Mouse (Mus musculus) layer of hippocampus, adult 2 months (tissue): ENCODE measurements at regions not wholly inside any gene's neighbourhood (a gene's known extent, or its start where the extent isn't known, plus 50 kb on each side); places are given as distances from the start of the nearest gene placed in this dataset.

Experiments used
- DNase-seq, 2 experiments: peaks; one replicate each; pipeline ENCODE4 v3.0.0; 2022; ENCODE audit warnings: low spot score in 2 of 2
- H3K27ac ChIP-seq: fragments of 200-600 bp; 2 replicates; pipeline ENCODE4 v1.8.1; 2022
- H3K4me3 ChIP-seq: fragments of 200-600 bp; 2 replicates; pipeline ENCODE4 v1.8.1; 2022; ENCODE audit warnings: mild to moderate bottlenecking
- CTCF ChIP-seq: fragments of 200-600 bp; conservative IDR thresholded peaks from 2 replicates; pipeline ENCODE4 v1.8.1; 2022; ENCODE audit warnings: antibody characterized with exemption, mild to moderate bottlenecking, moderate library complexity

DNA sequence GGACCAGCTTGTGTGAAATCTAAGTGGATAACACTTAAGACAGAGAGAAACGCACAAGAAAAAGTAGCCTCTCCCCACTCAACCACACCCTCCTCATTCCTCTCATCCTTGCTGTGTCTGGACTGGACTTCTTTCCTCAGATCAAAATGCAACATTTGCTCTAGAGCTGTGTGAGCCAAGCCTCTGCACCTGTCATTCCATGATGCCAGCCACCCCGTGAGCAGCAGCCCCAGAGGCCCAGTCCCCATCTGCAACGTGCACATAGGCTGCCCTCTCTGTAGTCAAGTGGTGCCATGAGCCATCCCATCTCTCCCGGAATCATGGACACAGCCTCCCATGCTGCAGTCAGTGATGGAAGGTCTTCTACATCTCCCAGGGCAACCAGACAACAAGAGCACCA is 55.1 kb upstream of the Gpc1 start:
- DNase-seq = no peak
- no peak overlapping the region for H3K27ac ChIP-seq
- TF ChIP-seq CTCF = no peak
- H3K4me3 ChIP-seq = no peak overlapping the region

DNA sequence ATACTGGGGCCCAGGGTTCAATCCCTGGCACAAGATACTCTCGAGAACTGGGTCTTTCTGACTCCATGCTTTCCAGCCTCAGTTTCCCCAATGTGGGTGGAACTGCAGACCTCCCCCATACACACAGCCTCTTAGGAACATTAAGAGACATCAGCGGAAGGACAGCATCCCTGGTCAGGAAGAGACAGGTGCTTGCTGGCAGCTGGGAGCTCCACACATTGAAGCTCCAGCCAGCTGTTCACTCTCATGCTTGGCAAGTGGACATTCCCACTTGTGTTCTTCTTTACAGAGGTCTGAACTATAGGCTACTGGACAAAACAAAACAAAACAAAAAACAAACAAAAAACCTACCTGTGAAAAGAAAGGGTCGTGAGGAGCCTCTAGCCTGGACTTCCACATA is 55.5 kb upstream of the Gpc1 start:
- no peak overlapping the region for H3K27ac ChIP-seq
- no peak for DNase-seq
- no peak overlapping the region for H3K4me3 ChIP-seq
- TF ChIP-seq CTCF = no peak

GRCm38 (mm10) chr1:92774743-92775692 is 56.4 kb upstream of the Gpc1 start:
- no peak for TF ChIP-seq CTCF
- no peak for DNase-seq
- Histone ChIP-seq H3K27ac (no peak overlapping the region), H3K4me3 (no peak overlapping the region)

DNA sequence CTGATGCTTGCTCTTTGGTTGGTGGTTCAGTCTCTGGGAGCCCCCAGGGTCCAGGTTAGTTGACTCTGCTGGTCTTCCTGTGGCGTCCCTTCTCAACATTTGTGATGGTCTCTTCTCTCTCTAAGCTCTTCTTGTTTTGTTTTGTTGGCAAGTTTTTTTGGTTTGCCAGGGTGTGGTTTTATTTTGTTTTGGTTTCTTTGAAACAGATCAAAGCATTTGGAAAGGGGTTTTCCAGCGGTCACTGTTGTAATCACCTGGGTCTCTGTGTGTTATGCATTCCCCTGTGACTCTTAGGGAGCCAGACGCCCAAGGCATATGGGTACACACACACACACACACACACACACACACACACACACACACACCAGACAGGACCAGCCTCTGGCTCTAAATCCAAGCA is 57.4 kb upstream of the Gpc1 start:
- DNase-seq = no peak
- TF ChIP-seq CTCF = no peak
- Histone ChIP-seq H3K27ac (no peak overlapping the region), H3K4me3 (no peak overlapping the region)

DNA sequence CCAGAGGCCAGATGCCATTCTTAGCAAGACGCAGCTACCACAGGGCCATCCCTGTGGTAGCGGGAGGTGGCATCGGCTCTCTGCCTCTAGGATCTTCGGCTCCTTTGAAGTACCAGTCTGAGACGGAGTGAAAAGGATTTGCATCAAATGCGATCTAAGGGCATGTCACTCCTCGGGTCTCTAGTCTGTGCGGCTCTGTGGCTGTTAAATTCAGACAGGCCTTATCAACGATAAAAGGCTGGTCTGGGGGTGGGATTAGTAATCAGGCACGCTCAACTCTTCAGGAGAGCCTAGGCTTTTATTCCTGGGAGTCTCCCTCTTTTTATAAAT is 58.7 kb upstream of the Gpc1 start:
- H3K4me3 ChIP-seq = no peak overlapping the region
- TF ChIP-seq CTCF = no peak
- no peak for DNase-seq
- H3K27ac ChIP-seq = no peak overlapping the region

DNA sequence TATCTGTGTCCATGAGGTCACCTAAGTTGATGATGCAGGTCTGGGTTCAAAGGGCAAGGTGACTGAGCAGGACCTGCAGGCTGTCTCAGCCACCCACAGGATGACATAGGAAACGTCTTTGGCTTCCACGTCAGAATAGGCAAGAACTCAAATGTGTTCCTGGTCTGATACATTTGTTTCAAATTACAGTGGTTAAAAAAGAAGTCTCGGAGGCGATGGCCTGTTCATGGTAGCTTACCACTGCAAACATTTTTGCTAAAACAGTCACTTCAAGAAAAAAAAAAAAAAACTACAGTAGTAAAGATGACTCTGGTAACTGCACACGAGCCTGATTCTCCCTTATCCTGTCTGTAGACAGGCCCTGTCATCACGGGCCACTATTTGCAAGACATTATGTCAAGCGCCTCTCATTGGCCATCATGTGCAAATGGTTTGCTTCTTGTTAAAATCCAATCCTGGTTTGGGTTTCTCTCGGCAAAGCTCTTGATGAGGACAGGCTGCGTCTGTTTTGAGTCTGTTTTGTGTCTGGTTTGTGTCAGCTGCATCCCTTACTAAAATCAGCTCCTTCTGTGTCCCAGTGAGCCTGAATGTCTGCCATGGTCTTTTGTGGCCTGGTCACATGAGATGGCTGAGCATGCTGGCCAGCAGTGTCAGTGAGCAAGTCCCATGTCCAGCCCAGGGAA is 59.2 kb upstream of the Gpc1 start:
- Histone ChIP-seq H3K4me3 (no peak overlapping the region), H3K27ac (no peak overlapping the region)
- no peak for TF ChIP-seq CTCF
- no peak for DNase-seq

GRCm38 (mm10) chr1:92769696-92770095 is 61.7 kb upstream of the Gpc1 start:
- no peak overlapping the region for H3K27ac ChIP-seq
- no peak for DNase-seq
- TF ChIP-seq CTCF = no peak
- no peak overlapping the region for H3K4me3 ChIP-seq

DNA sequence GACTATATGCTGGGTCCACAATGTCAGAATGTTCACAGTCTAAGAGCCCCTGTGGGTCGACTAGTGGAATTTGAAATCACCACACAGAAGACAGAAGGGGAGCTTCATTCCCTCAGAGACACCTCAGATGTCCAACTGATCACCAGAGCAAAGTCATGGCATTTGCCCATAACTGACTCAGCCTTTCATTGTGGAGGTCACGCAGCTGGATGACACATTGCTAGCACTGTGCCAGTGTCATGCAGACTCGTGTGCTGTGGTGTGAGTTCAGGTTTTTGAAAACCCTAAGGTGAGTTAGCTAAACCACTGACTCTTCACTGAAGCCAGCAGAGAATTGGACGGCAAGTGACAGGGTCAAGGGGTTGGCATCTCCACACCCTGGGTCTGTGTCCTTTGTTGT is 62.3 kb upstream of the Gpc1 start:
- Histone ChIP-seq H3K4me3 (no peak overlapping the region), H3K27ac (no peak overlapping the region)
- no peak for TF ChIP-seq CTCF
- DNase-seq = no peak

- TF ChIP-seq CTCF = no peak
- DNase-seq = no peak
- H3K4me3 ChIP-seq = no peak overlapping the region
- H3K27ac ChIP-seq = no peak overlapping the region
These were observed 64.9 kb upstream of the Gpc1 start for GRCm38 (mm10) chr1:92766496-92766895.

- H3K4me3 ChIP-seq = no peak overlapping the region
- peak; percentile 37 to 63 for DNase-seq
- H3K27ac ChIP-seq = no peak overlapping the region
- no peak for TF ChIP-seq CTCF
These were observed 76.5 kb upstream of the Gpc1 start for GRCm38 (mm10) chr1:92754793-92755488.

DNA sequence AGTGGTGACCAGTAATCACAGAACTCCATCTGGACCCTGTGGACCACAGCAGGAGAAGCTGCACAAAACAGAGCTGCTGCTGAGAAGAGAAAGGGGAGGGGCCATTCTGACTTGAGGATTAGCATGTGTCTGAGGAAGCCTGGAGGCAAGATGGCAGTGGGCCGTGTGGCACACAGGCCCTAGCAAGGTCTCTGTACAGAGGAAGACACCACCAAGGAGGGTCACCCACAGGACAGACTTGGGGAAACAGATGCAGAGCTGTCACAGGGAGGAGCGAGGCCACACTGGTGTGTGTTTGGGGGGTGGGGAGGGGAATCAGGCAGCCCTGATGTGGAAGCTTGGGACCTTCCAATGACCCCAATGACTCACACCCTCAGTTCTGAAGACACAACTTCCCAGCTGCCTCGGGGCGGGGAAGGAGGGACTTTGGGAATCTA is 79.7 kb upstream of the Gpc1 start:
- Histone ChIP-seq H3K4me3 (no peak overlapping the region), H3K27ac (no peak overlapping the region)
- no peak for TF ChIP-seq CTCF
- no peak for DNase-seq

- no peak for TF ChIP-seq CTCF
- DNase-seq = no peak
- Histone ChIP-seq H3K4me3 (no peak overlapping the region), H3K27ac (no peak overlapping the region)
These were observed 82.0 kb upstream of the Gpc1 start for GRCm38 (mm10) chr1:92749475-92749874.

DNA sequence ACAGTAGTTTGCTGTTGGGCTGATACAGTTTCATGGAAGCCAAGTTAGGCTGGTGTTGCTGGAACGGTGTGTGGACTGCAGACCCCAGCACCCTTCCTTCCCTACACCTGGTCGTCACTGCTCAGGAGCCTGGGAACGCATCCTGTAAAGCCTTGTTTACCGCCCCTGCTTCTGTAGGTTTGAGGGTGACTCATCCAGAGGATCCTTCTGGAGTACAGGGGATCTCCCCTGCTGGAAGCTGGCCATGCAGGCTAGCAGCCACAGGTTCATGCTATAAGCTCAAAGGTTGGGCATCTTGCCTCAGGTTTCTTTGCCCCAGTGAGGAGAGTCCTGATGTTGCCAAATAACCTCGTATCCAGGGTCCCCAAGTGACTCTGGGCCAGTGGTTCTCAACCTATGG is 86.2 kb upstream of the Gpc1 start:
- TF ChIP-seq CTCF = no peak
- H3K4me3 ChIP-seq = no peak overlapping the region
- no peak overlapping the region for H3K27ac ChIP-seq
- no peak for DNase-seq
